In the genomic region with DNA sequence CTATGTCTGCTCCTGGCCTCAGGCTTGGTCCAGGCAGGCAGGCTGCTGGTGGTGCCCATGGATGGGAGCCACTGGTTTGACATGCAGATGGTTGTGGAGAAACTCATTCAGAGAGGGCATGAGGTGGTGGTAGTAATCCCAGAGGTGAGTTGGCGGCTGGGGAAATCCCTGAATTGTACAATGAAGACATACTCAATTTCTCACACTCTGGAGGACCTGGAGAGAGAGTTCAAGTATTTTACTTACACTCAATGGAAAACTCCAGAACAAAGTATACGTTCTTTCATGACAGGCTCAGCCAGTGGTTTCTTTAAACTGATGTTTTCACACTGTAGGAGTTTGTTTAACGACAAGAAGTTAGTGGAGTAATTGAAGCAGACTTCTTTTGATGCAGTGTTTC, we compare ENCODE assay signal across 31 mouse cellular contexts. TPM values are rescaled to one million over a fixed set of nuclear protein-coding genes. Genes with fewer than 3 reads are reported as not detected.
"Had no signal": no experiment of that assay in that cellular context is flagged by ENCODE, and none has a peak within 500 bp of the region (broad histone marks: within the 10 kb centered on the region; RNA-seq: fewer than 3 reads in every experiment).

No protein-coding gene starts in this region.

RNA-seq across cellular contexts. Expression of gene Ugt1a10, which starts 29.9 kb away (rescaled TPM):
- total RNA-seq: common myeloid progenitor, adult 5-6 weeks; forebrain, postnatal 0 days; gastrocnemius, adult 18-20 months; gastrocnemius, adult 2 months; gastrocnemius, adult 8-10 months; gastrocnemius, postnatal 10 days; gastrocnemius, postnatal 14 days; gastrocnemius, postnatal 25 days; gastrocnemius, postnatal 36 days; gastrocnemius, postnatal 4 days; granulocyte monocyte progenitor cell, adult 5-6 weeks; heart, adult 18-20 months; heart, adult 2 months; heart, adult 8-10 months had no signal
- polyA plus RNA-seq: cortical plate, adult 2 months; embryonic facial prominence, embryonic 10.5 days; embryonic facial prominence, embryonic 11.5 days; embryonic facial prominence, embryonic 12.5 days; embryonic facial prominence, embryonic 13.5 days; embryonic facial prominence, embryonic 14.5 days; embryonic facial prominence, embryonic 15.5 days; erythroblast, embryonic 14.5 days; forebrain, embryonic 10.5 days; forebrain, embryonic 11.5 days; forebrain, embryonic 12.5 days; forebrain, embryonic 13.5 days; forebrain, embryonic 14.5 days; forebrain, embryonic 15.5 days; forebrain, embryonic 16.5 days; forebrain, postnatal 0 days; frontal cortex, adult 2 months; gonadal fat pad, adult 2 months; heart, adult 2 months had no signal

RNA-seq across cellular contexts. Expression of gene Ugt1a9, which starts 45.4 kb away (rescaled TPM):
- total RNA-seq: common myeloid progenitor, adult 5-6 weeks; forebrain, postnatal 0 days; gastrocnemius, adult 2 months; gastrocnemius, adult 8-10 months; gastrocnemius, postnatal 10 days; gastrocnemius, postnatal 14 days; gastrocnemius, postnatal 25 days; gastrocnemius, postnatal 36 days; gastrocnemius, postnatal 4 days; granulocyte monocyte progenitor cell, adult 5-6 weeks; heart, adult 18-20 months; heart, adult 2 months; heart, adult 8-10 months had no signal
- polyA plus RNA-seq: cortical plate, adult 2 months; embryonic facial prominence, embryonic 10.5 days; embryonic facial prominence, embryonic 11.5 days; embryonic facial prominence, embryonic 12.5 days; embryonic facial prominence, embryonic 13.5 days; embryonic facial prominence, embryonic 14.5 days; embryonic facial prominence, embryonic 15.5 days; erythroblast, embryonic 14.5 days; forebrain, embryonic 10.5 days; forebrain, embryonic 11.5 days; forebrain, embryonic 12.5 days; forebrain, embryonic 13.5 days; forebrain, embryonic 14.5 days; forebrain, embryonic 15.5 days; forebrain, embryonic 16.5 days; forebrain, postnatal 0 days; frontal cortex, adult 2 months; heart, adult 2 months had no signal
